Mouse (Mus musculus) layer of hippocampus, postnatal 10 days (tissue): ENCODE measurements around the gene Parn. TPM values are rescaled to one million over a fixed set of nuclear protein-coding genes. Genes with fewer than 3 reads are reported as not detected.

Experiments
- total RNA-seq, 2 experiments: library from RNA; stranded (reverse); gene quantifications; 2 replicates each; pipeline ENCODE4 v1.2.3; 2021

Parn gene
- total RNA-seq, 2 experiments from 2014 or later: 30.9 to 33.0 TPM

Other genes with a start within 250 kb of the Parn start
- 10 to 100 TPM; 38.8 to 39.5 TPM for gene Bfar, start 3.7 kb upstream of the Parn start, total RNA-seq
- gene 3110001I22Rik, start 3.8 kb upstream of the Parn start, total RNA-seq: 1 to 10 TPM; 4.2 to 4.8 TPM
- not detected for gene Pla2g10, start 62.8 kb upstream of the Parn start, total RNA-seq
- 10 to 100 TPM; 44.8 to 46.5 TPM for gene Rrn3, start 112.5 kb upstream of the Parn start, total RNA-seq
- gene Ntan1, start 150.7 kb upstream of the Parn start, total RNA-seq: 10 to 100 TPM; 91.3 to 94.8 TPM
- gene Pdxdc1, start 235.0 kb upstream of the Parn start, total RNA-seq: 10 to 100 TPM; 77.4 to 84.8 TPM
- gene Mpv17l, start 235.0 kb upstream of the Parn start, total RNA-seq: 10 to 100 TPM; 73.7 to 74.7 TPM